ENCODE assay signal across 22 mouse cellular contexts in the genomic region with DNA sequence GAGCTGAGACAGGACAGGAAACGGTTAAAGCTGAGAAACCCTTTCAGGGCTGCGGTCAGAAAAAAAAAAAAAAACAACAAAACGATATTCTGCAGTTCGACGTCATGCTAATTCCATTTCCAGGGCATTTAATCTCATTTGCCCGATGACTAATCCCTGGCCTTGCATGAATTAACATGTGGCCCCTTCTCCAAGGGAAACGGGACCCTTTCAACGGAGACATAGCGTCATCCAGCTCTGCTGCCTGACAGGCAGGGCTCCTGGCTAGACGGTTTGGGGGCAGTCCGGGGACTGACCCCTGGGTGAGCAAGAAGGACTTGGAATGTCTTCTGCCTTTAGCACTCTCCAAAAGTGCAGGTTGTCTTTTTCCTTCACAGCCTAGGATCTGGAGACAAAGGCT.
A peak's percentile ranks its signal among the peaks of the same experiment; 100 is the strongest.
DNase-seq lines count a peak whose midpoint lies in the region; ATAC-seq lines count a peak whose summit lies in the region.
"Had no signal": no experiment of that assay in that cellular context is flagged by ENCODE, and none has a peak within 500 bp of the region (broad histone marks: within the 10 kb centered on the region; RNA-seq: fewer than 3 reads in every experiment).

No protein-coding gene starts in this region.

- no peak overlapping the region for H3K4me3 ChIP-seq in forebrain, embryonic 10.5 days
- H3K4me3 ChIP-seq in forebrain, embryonic 15.5 days = no peak overlapping the region
- no peak overlapping the region for H3K4me3 ChIP-seq in midbrain, embryonic 10.5 days
- H3K4me3 ChIP-seq in midbrain, embryonic 13.5 days (replicated peaks) = no peak overlapping the region
- no peak overlapping the region for H3K4me3 ChIP-seq in limb, embryonic 10.5 days
- H3K4me3 ChIP-seq: embryonic facial prominence, embryonic 13.5 days; gastrocnemius, adult 2 months; heart, embryonic 13.5 days; neural tube, embryonic 13.5 days had no signal

- no peak for DNase-seq in forebrain, embryonic 10.5 days (ENCODE audit: extremely low spot score, low spot score)
- DNase-seq in midbrain, embryonic 10.5 days (ENCODE audit: low spot score) = peak; percentile 57
- DNase-seq in adrenal gland, postnatal 10 days = peak; percentile 42
- DNase-seq in limb, embryonic 10.5 days (ENCODE audit: low spot score) = no peak
- DNase-seq in kidney, adult 11 months = no peak
- DNase-seq: B cell, adult 2 months; gastrocnemius, adult 2 months; heart, postnatal 36 days; kidney, adult 9 months; kidney, postnatal 25 days; left cerebral cortex, postnatal 4 days; liver, postnatal 0 days; lung, postnatal 14 days; right cerebral cortex, postnatal 14 days; spleen, adult 18-20 months; thymus, postnatal 36 days had no signal

- H3K27ac ChIP-seq in forebrain, embryonic 10.5 days = peak overlapping the region; percentile 69
- no peak overlapping the region for H3K27ac ChIP-seq in forebrain, embryonic 15.5 days (replicated peaks)
- H3K27ac ChIP-seq in midbrain, embryonic 10.5 days (replicated peaks) = peak overlapping the region; percentile 69
- H3K27ac ChIP-seq in midbrain, embryonic 13.5 days = no peak overlapping the region
- H3K27ac ChIP-seq in limb, embryonic 10.5 days = 0 out of 2 replicates have a peak overlapping the region, but pooled peaks have one; percentile 1
- H3K27ac ChIP-seq: embryonic facial prominence, embryonic 13.5 days; gastrocnemius, adult 2 months; heart, embryonic 13.5 days; hindbrain, postnatal 0 days; neural tube, embryonic 13.5 days had no signal

- H3K36me3 ChIP-seq in forebrain, embryonic 10.5 days (replicated peaks) = no peaks in the 10 kb centered on the region
- H3K36me3 ChIP-seq in forebrain, embryonic 15.5 days = no peaks in the 10 kb centered on the region
- H3K36me3 ChIP-seq in midbrain, embryonic 10.5 days = no peaks in the 10 kb centered on the region
- H3K36me3 ChIP-seq in midbrain, embryonic 13.5 days = no peaks in the 10 kb centered on the region
- H3K36me3 ChIP-seq in limb, embryonic 10.5 days = no peaks in the 10 kb centered on the region
- H3K36me3 ChIP-seq: embryonic facial prominence, embryonic 13.5 days; heart, embryonic 13.5 days; neural tube, embryonic 13.5 days had no signal

- peaks cover 68% of the 10 kb centered on the region for H3K27me3 ChIP-seq in forebrain, embryonic 10.5 days (ENCODE audit: poor library complexity, severe bottlenecking)
- H3K27me3 ChIP-seq in forebrain, embryonic 15.5 days = no peaks in the 10 kb centered on the region
- peaks cover 83% of the 10 kb centered on the region for H3K27me3 ChIP-seq in midbrain, embryonic 10.5 days (ENCODE audit: low read depth, poor library complexity, severe bottlenecking)
- H3K27me3 ChIP-seq in midbrain, embryonic 13.5 days = peaks cover 54% of the 10 kb centered on the region
- H3K27me3 ChIP-seq in limb, embryonic 10.5 days (ENCODE audit: low read depth, poor library complexity, severe bottlenecking) = peaks cover 26% of the 10 kb centered on the region; the same call in 1 of the 2 replicates

- H3K9ac ChIP-seq in forebrain, embryonic 15.5 days (replicated peaks) = no peak overlapping the region
- no peak overlapping the region for H3K9ac ChIP-seq in midbrain, embryonic 13.5 days (replicated peaks)
- H3K9ac ChIP-seq: embryonic facial prominence, embryonic 13.5 days; heart, embryonic 13.5 days; liver, postnatal 0 days; neural tube, embryonic 13.5 days had no signal

- ATAC-seq in forebrain, embryonic 15.5 days (replicated peaks) = no peak
- no peak for ATAC-seq in midbrain, embryonic 13.5 days
- ATAC-seq: hindbrain, postnatal 0 days; liver, postnatal 0 days had no signal

- H3K9me3 ChIP-seq in forebrain, embryonic 10.5 days = no peaks in the 10 kb centered on the region
- no peaks in the 10 kb centered on the region for H3K9me3 ChIP-seq in forebrain, embryonic 15.5 days
- no peaks in the 10 kb centered on the region for H3K9me3 ChIP-seq in midbrain, embryonic 10.5 days (replicated peaks)
- no peaks in the 10 kb centered on the region for H3K9me3 ChIP-seq in midbrain, embryonic 13.5 days
- no peaks in the 10 kb centered on the region for H3K9me3 ChIP-seq in limb, embryonic 10.5 days (replicated peaks)
- H3K9me3 ChIP-seq: embryonic facial prominence, embryonic 13.5 days; heart, embryonic 13.5 days; neural tube, embryonic 13.5 days had no signal

- 24% methylated on average over 11 of the region's 11 CpGs for WGBS in forebrain, embryonic 10.5 days
- 10% methylated on average over 11 of the region's 11 CpGs for WGBS in forebrain, embryonic 15.5 days
- 19% methylated on average over 11 of the region's 11 CpGs for WGBS in midbrain, embryonic 10.5 days
- 5% methylated on average over 11 of the region's 11 CpGs for WGBS in midbrain, embryonic 13.5 days
- WGBS in limb, embryonic 10.5 days = 56% methylated on average over 11 of the region's 11 CpGs

- no peak overlapping the region for H3K4me2 ChIP-seq in forebrain, embryonic 15.5 days (replicated peaks)
- H3K4me2 ChIP-seq in midbrain, embryonic 13.5 days (replicated peaks) = no peak overlapping the region
- H3K4me2 ChIP-seq: embryonic facial prominence, embryonic 13.5 days; heart, embryonic 13.5 days; neural tube, embryonic 13.5 days had no signal

- peaks cover 69% of the 10 kb centered on the region for H3K4me1 ChIP-seq in forebrain, embryonic 10.5 days
- H3K4me1 ChIP-seq in forebrain, embryonic 15.5 days = peaks cover 12% of the 10 kb centered on the region
- H3K4me1 ChIP-seq in midbrain, embryonic 10.5 days = peaks cover 70% of the 10 kb centered on the region
- peaks cover 56% of the 10 kb centered on the region for H3K4me1 ChIP-seq in midbrain, embryonic 13.5 days (replicated peaks)
- H3K4me1 ChIP-seq in limb, embryonic 10.5 days = peaks cover 68% of the 10 kb centered on the region

Comparison
In these comparisons a context has a peak if more than half of its experiments do, and no peak if none do; other contexts are left out.
1. H3K27ac ChIP-seq: peak in forebrain, embryonic 10.5 days (single experiment), midbrain, embryonic 10.5 days (single experiment) and limb, embryonic 10.5 days (single experiment); none in forebrain, embryonic 15.5 days (single experiment) and midbrain, embryonic 13.5 days (single experiment).
2. DNase-seq: peak in midbrain, embryonic 10.5 days (single experiment) and adrenal gland, postnatal 10 days (single experiment); none in forebrain, embryonic 10.5 days (single experiment), limb, embryonic 10.5 days (single experiment) and kidney, adult 11 months (single experiment).